Mouse (Mus musculus): ENCODE results near the gene Myadml2. TPM values are rescaled to one million over a fixed set of nuclear protein-coding genes. Genes with fewer than 3 reads are reported as not detected.

The Myadml2 gene
- total and polyA plus RNA-seq, 3 experiments, result not detected

GRCm38 (mm10) chr11:120617519-120618112 is 30.3 kb downstream of the Myadml2 start, which contains the start of gene Pcyt2 (continued):
- TF ChIP-seq USF1 (IDR thresholded peaks at IDR 0.05; ENCODE audit: low read depth, low read length) (peak; percentile 57), MXI1 (IDR thresholded peaks at IDR 0.05; ENCODE audit: low read depth, low read length) (peak; percentile 80), POLR2A (IDR thresholded peaks at IDR 0.05; ENCODE audit: control insufficient read depth in 1 of 2, insufficient read depth in 1 of 2, low read depth in 1 of 2, low read length in 2 of 2, poor library complexity in 1 of 2) (peak; percentile 89 to 92), KAT2A (conservative IDR thresholded peaks at IDR 0.05; ENCODE audit: low read depth, low read length) (no peak; the same call in 1 of the 2 replicates), MAX (IDR thresholded peaks at IDR 0.05; ENCODE audit: low read length) (peak; percentile 87), GATA1 (IDR thresholded peaks at IDR 0.05; ENCODE audit: low read depth, low read length) (0 out of 2 replicates have a peak, but pooled peaks have one; percentile 0), CTCF (IDR thresholded peaks at IDR 0.05 in 2 of 3, conservative IDR thresholded peaks at IDR 0.05 in 1 of 3; ENCODE audit: control insufficient read depth in 1 of 3, insufficient read depth in 1 of 3, low read depth in 2 of 3, low read length in 3 of 3, poor library complexity in 1 of 3, severe bottlenecking in 1 of 3) (no peak), MAZ (IDR thresholded peaks at IDR 0.05; ENCODE audit: low read depth, low read length) (peak; percentile 59; the same call in 1 of the 2 replicates), EP300 (IDR thresholded peaks at IDR 0.05; ENCODE audit: low read depth in 1 of 2, low read length in 2 of 2) (no peak; a peak in 1 of 4 replicates), POLR2AphosphoS2 (IDR thresholded peaks at IDR 0.05; ENCODE audit: low read length) (peak; percentile 98), MEF2A (IDR thresholded peaks at IDR 0.05; ENCODE audit: extremely low read depth, insufficient replicate concordance, low read depth, low read length, poor library complexity, severe bottlenecking) (no peak), ELF1 (IDR thresholded peaks at IDR 0.05; ENCODE audit: low read depth, low read length) (0 out of 2 replicates have a peak, but pooled peaks have one; percentile 8), MYC (IDR thresholded peaks at IDR 0.05; ENCODE audit: low read depth, low read length) (no peak; the same call in 1 of the 2 replicates), ZC3H11A (IDR thresholded peaks at IDR 0.05; ENCODE audit: low read depth, low read length) (no peak)

- Histone ChIP-seq H3K27ac (ENCODE audit: control insufficient read depth, low read depth, low read length) (peak overlapping the region; percentile 57), H3K9me3 (replicated peaks; ENCODE audit: insufficient read depth, low read length) (no peaks in the 10 kb centered on the region), H3K27me3 (ENCODE audit: control insufficient read depth in 1 of 2, insufficient read depth in 2 of 2, low read length in 2 of 2) (no peaks in the 10 kb centered on the region), H3K9ac (ENCODE audit: control insufficient read depth, low read depth, low read length, poor library complexity, severe bottlenecking) (peak overlapping the region; percentile 90), H3K4me1 (ENCODE audit: control insufficient read depth in 1 of 2, insufficient read depth in 2 of 2, low read length in 2 of 2) (peaks cover 0 to 10% of the 10 kb centered on the region in 2 experiments; a peak in 3 of 4 replicates), H3K36me3 (ENCODE audit: control insufficient read depth in 1 of 2, insufficient read depth in 2 of 2, low read length in 2 of 2) (peaks cover 4 to 8% of the 10 kb centered on the region in 2 experiments), H3K79me2 (ENCODE audit: control insufficient read depth, insufficient read depth, low read length, poor library complexity) (peaks cover 23% of the 10 kb centered on the region), H3K4me3 (ENCODE audit: control insufficient read depth in 1 of 2, insufficient read depth in 1 of 2, low read depth in 2 of 2, low read length in 2 of 2) (peak overlapping the region; percentile 88 to 93)
- TF ChIP-seq MXI1 (IDR thresholded peaks at IDR 0.05; ENCODE audit: low read depth, low read length) (no peak), POLR2A (IDR thresholded peaks at IDR 0.05; ENCODE audit: control insufficient read depth in 1 of 2, insufficient read depth in 1 of 2, low read depth in 1 of 2, low read length in 2 of 2, poor library complexity in 1 of 2) (no peak), CHD1 (IDR thresholded peaks at IDR 0.05; ENCODE audit: low read depth, low read length) (0 out of 2 replicates have a peak, but pooled peaks have one; percentile 19), MYC (IDR thresholded peaks at IDR 0.05; ENCODE audit: low read depth, low read length) (no peak), MYB (IDR thresholded peaks at IDR 0.05; ENCODE audit: low read depth, low read length) (no peak)
- DNase-seq (ENCODE audit: low read depth, low spot score), result peak; percentile 32
Measured at GRCm38 (mm10) chr11:120616617-120617294, 31.2 kb downstream of the Myadml2 start.

Data from MEL (cell line).